Mouse (Mus musculus) liver, embryonic 12.5 days (tissue): ENCODE data around the gene Btf3. TPM values are rescaled to one million over a fixed set of nuclear protein-coding genes. Genes with fewer than 3 reads are reported as not detected.
A peak's percentile ranks its signal among the peaks of the same experiment; 100 is the strongest.

Experiments used
- ATAC-seq: fragments of 200-750 bp; cut with Nextera tagmentation; 2 replicates; pipeline ENCODE4 v1.8.0; 2017; ENCODE audit warnings: moderate number of reproducible peaks, mild to moderate bottlenecking, moderate library complexity
- H3K27ac ChIP-seq: fragments of 300-500 bp; sonication (generic); 2 replicates; pipeline ENCODE4 v1.5.1; 2016; ENCODE audit warnings: mild to moderate bottlenecking
- H3K27me3 ChIP-seq: fragments of 300-500 bp; sonication (generic); replicated peaks from 2 replicates; pipeline ENCODE4 v1.6.1; 2016; ENCODE audit warnings: mild to moderate bottlenecking, moderate library complexity
- H3K36me3 ChIP-seq: fragments of 300-500 bp; sonication (generic); 2 replicates; pipeline ENCODE4 v1.6.1; 2016; ENCODE audit warnings: mild to moderate bottlenecking, moderate library complexity
- H3K4me1 ChIP-seq: fragments of 300-500 bp; sonication (generic); 2 replicates; pipeline ENCODE4 v1.6.1; 2016
- H3K4me2 ChIP-seq: fragments of 300-500 bp; sonication (generic); 2 replicates; pipeline ENCODE4 v1.6.1; 2016; ENCODE audit warnings: mild to moderate bottlenecking, moderate library complexity
- H3K4me3 ChIP-seq: fragments of 300-500 bp; sonication (generic); 2 replicates; pipeline ENCODE4 v1.5.1; 2016; ENCODE audit warnings: mild to moderate bottlenecking, moderate library complexity
- H3K9ac ChIP-seq: fragments of 300-500 bp; sonication (generic); 2 replicates; pipeline ENCODE4 v1.6.1; 2016; ENCODE audit warnings: mild to moderate bottlenecking, moderate library complexity
- H3K9me3 ChIP-seq: fragments of 300-500 bp; sonication (generic); replicated peaks from 2 replicates; pipeline ENCODE4 v1.6.1; 2016; ENCODE audit warnings: mild to moderate bottlenecking, moderate library complexity
- WGBS: fragments of 180-500 bp; shearing (Covaris S2); methylation state at CpG from one replicate; pipeline ENCODE4 v1.1.7; 2016; ENCODE audit not compliant: insufficient replicate concordance; 5-methylcytosine and 5-hydroxymethylcytosine counted together
- polyA plus RNA-seq: library from polyadenylated mRNA; unstranded; fragments of >200 nt; fragmentation: Nextera tagmentation; extraction: Ambion mirVana; gene quantifications from 2 replicates; pipeline ENCODE4 v1.2.1, GENCODE M21; 2016

Btf3 gene
- polyA plus RNA-seq, 1 experiment from 2014 or later, result 552 TPM

DNA sequence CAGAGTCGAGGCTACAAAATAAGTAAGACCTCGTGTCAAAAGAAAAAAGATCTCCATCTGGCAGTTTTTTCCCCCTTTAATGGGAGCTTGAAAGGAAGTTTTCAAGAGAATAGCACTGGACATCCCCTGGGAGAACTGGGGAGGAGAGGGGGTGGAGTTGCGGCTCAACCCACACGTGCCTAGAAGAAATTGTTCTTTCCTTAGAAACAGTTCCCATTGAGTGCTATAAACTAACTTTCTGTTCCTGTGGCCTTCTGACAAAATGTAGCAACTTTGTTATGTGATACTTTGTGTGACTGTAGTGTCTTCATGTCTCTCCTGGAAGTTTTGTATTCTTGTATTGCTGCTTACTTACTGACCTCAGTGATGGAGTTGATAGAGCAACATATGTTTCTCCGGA lies 52.7 kb downstream of the Btf3 start:
- 19% methylated on average over 5 of the region's 5 CpGs for WGBS
- H3K27ac ChIP-seq, result no peak overlapping the region
- no peaks in the 10 kb centered on the region for H3K9me3 ChIP-seq

GRCm38 (mm10) chr13:98263458-98263987 lies 53.3 kb downstream of the Btf3 start:
- WGBS, result 1% methylated on average over 16 of the region's 16 CpGs
- Histone ChIP-seq H3K4me2 (peak overlapping the region; percentile 90), H3K9ac (peak overlapping the region; percentile 92), H3K4me3 (peak overlapping the region; percentile 93), H3K27me3 (no peaks in the 10 kb centered on the region), H3K4me1 (peaks cover 25% of the 10 kb centered on the region), H3K36me3 (peaks cover 34% of the 10 kb centered on the region), H3K27ac (peak overlapping the region; percentile 87), H3K9me3 (no peaks in the 10 kb centered on the region)
- ATAC-seq, result no peak; the same call in 1 of the 2 replicates

More for the DNA sequence above, 52.7 kb downstream of the Btf3 start:
- peak overlapping the region; percentile 93 for H3K4me3 ChIP-seq
- peaks cover 35% of the 10 kb centered on the region for H3K36me3 ChIP-seq
- H3K27me3 ChIP-seq, result no peaks in the 10 kb centered on the region
- H3K9ac ChIP-seq, result peak overlapping the region; percentile 92; the same call in 1 of the 2 replicates
- peaks cover 25% of the 10 kb centered on the region for H3K4me1 ChIP-seq
- H3K4me2 ChIP-seq, result peak overlapping the region; percentile 90
- no peak for ATAC-seq

DNA sequence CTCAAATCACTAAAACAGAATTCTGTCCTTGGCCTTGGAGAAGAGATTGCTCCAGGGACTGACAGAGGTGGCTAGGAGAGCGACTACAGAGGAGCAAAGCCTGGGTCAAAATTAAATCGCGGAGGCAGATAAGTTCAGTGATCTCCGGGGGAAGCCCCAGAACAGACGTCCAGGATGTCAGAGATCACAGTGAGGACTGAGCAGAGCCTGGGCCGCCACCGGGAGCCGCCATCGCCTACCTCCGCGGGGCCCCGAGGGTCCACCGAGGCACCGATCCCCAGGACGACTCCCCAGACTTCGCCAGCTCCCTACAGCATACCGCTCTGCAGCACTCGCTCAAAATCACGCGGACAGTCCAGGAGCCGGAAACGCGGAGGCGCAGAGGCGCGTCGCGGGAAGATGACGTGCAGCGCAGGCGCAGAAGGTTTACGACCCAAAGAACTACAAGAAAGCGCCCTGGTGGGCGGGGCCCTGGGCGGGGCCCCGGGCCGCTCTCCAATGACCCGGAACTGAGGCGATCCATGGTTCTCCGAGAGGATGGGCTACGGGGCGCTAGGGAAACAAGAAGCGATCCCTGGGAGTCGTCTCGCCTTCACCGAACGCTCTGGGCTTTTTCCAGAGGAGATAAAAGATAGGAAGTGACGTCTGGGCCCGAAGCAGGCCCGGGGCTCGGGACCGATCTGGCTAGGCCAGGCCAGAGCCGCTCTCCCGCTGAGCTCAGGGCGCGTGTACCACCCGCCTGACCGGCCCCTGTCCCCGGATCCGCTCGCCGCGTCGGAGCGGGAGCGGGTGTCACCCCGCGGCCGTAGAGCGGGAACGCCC lies 54.0 kb downstream of the Btf3 start, which contains the start of the genes Utp15 and Ankra2:
Utp15 (minus strand) TSS at position 406 of the 822 bp plus-strand sequence.
Ankra2 (plus strand) TSS at position 439 of the 822 bp plus-strand sequence.
- H3K9ac ChIP-seq, result peak within 1 kb of the TSS; percentile 92
- WGBS, result under 1% methylated on average over 71 of the region's 71 CpGs
- peak; percentile 98 for ATAC-seq

More for the DNA sequence above, 54.0 kb downstream of the Btf3 start, which contains the start of the genes Utp15 and Ankra2:
- H3K27me3 ChIP-seq, result no peaks in the 10 kb centered on the region
- peak within 1 kb of the TSS; percentile 90 for H3K4me2 ChIP-seq
- H3K9me3 ChIP-seq, result no peaks in the 10 kb centered on the region
- H3K36me3 ChIP-seq, result peaks cover 35% of the 10 kb centered on the region
- peak within 1 kb of the TSS; percentile 93 for H3K4me3 ChIP-seq
- peaks cover 25% of the 10 kb centered on the region for H3K4me1 ChIP-seq
- peak within 1 kb of the TSS; percentile 87 for H3K27ac ChIP-seq

Other genes starting within 250 kb of the Btf3 start
- gene Arhgef28, start 110.6 kb downstream of the Btf3 start, polyA plus RNA-seq, result 0.85 and 1.2 TPM in 2 replicates
- 26.9 and 28.4 TPM in 2 replicates for gene Utp15, start 54.0 kb downstream of the Btf3 start, polyA plus RNA-seq
- 11.6 and 11.7 TPM in 2 replicates for gene Ankra2, start 53.9 kb downstream of the Btf3 start, polyA plus RNA-seq
- not detected in 2 replicates for gene Gm21976, start 37.1 kb downstream of the Btf3 start, polyA plus RNA-seq
- not detected in 2 replicates for gene Foxd1, start 37.2 kb upstream of the Btf3 start, polyA plus RNA-seq
- 0.63 and 0.98 TPM in 2 replicates for gene Gm10320, start 175.0 kb upstream of the Btf3 start, polyA plus RNA-seq